Mouse (Mus musculus) E14TG2a.4 (cell line): ENCODE measurements around the gene Lnpep.

Source experiments
- CTCF ChIP-seq: conservative IDR thresholded peaks from 2 replicates; pipeline ENCODE4 v1.5.1; 2014; ENCODE audit warnings: low read length
- POU5F1 ChIP-seq: IDR thresholded peaks from 2 replicates; pipeline ENCODE4 v1.6.1; 2014; ENCODE audit warnings: low read length, borderline replicate concordance

GRCm38 (mm10) chr17:17608416-17608988, 16.3 kb downstream of the Lnpep start:
- no peak for TF ChIP-seq POU5F1
- TF ChIP-seq CTCF = no peak
